ENCODE assay signal across 19 mouse cellular contexts in the genomic region with DNA sequence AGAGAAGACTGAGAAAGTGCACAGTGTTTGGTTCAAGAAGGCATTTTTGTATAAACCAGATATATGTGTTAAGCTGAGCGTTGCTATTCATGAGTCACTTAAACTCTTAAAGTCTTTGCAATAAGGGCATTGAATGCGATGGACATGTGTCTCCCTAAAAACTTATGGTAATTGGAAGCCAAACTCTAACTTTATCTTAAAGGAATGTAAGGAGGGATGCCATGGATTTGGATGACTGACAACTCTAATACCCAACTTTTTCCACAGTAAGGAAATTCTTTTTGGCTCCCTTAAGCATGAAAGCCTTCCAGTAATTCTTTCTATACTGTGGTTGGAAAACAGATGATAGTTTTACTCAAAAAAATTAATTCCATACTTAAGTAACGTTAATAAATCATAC.
"Had no signal": no experiment of that assay in that cellular context is flagged by ENCODE, and none has a peak within 500 bp of the region (broad histone marks: within the 10 kb centered on the region; RNA-seq: fewer than 3 reads in every experiment).

No protein-coding gene starts in this region.

- H3K4me2 ChIP-seq: liver, embryonic 12.5 days; liver, embryonic 15.5 days; lung, embryonic 15.5 days; midbrain, embryonic 13.5 days had no signal

- H3K4me3 ChIP-seq: layer of hippocampus, adult 2 months; liver, embryonic 12.5 days; liver, embryonic 15.5 days; lung, embryonic 15.5 days; megakaryocyte, embryonic 14.5 days; midbrain, embryonic 10.5 days; midbrain, embryonic 13.5 days had no signal

- ATAC-seq: liver, embryonic 12.5 days; midbrain, embryonic 13.5 days; midbrain, embryonic 16.5 days had no signal

- H3K36me3 ChIP-seq: liver, embryonic 12.5 days; liver, embryonic 15.5 days; lung, embryonic 15.5 days; midbrain, embryonic 10.5 days; midbrain, embryonic 13.5 days had no signal

- H3K9me3 ChIP-seq: liver, embryonic 12.5 days; liver, embryonic 15.5 days; lung, embryonic 15.5 days; megakaryocyte, embryonic 14.5 days; midbrain, embryonic 10.5 days; midbrain, embryonic 13.5 days had no signal

- H3K9ac ChIP-seq: liver, embryonic 12.5 days; liver, embryonic 15.5 days; lung, embryonic 15.5 days; midbrain, embryonic 13.5 days had no signal

- H3K27me3 ChIP-seq: liver, embryonic 12.5 days; liver, embryonic 15.5 days; lung, embryonic 15.5 days; megakaryocyte, embryonic 14.5 days; midbrain, embryonic 13.5 days had no signal

- H3K4me1 ChIP-seq: liver, embryonic 12.5 days; liver, embryonic 15.5 days; megakaryocyte, embryonic 14.5 days; midbrain, embryonic 10.5 days; midbrain, embryonic 13.5 days had no signal

- H3K27ac ChIP-seq: kidney, postnatal 0 days; layer of hippocampus, adult 2 months; liver, embryonic 12.5 days; liver, embryonic 15.5 days; lung, embryonic 15.5 days; midbrain, embryonic 10.5 days; midbrain, embryonic 13.5 days; stomach, postnatal 0 days had no signal

- DNase-seq: kidney, postnatal 25 days; layer of hippocampus, adult 9-11 months; liver; lung, adult 18-20 months; lung, postnatal 10 days; lung, postnatal 36 days; right cerebral cortex, postnatal 14 days; right cerebral cortex, postnatal 4 days; thymus, postnatal 25 days had no signal
